Mouse (Mus musculus) G1E (cell line): Measurements from ENCODE around the gene Repin1. TPM values are rescaled to one million over a fixed set of nuclear protein-coding genes. Genes with fewer than 3 reads are reported as not detected.

Source experiments
- ATAC-seq: 2 replicates; pipeline ENCODE4 v1.8.0; 2016; ENCODE audit warnings: mild to moderate bottlenecking; ENCODE audit not compliant: insufficient number of reproducible peaks, poor library complexity, low FRiP score, severe bottlenecking; ENCODE audit errors: extremely low read depth
- DNase-seq: peaks from one replicate; pipeline ENCODE4 v3.0.0; 2012; ENCODE audit warnings: low spot score
- H3K27me3 ChIP-seq: 2 replicates; pipeline ENCODE4 v1.6.1; 2012; ENCODE audit warnings: mild to moderate bottlenecking, low read length, inconsistent platforms; ENCODE audit not compliant: insufficient read depth
- H3K36me3 ChIP-seq: replicated peaks from 2 replicates; pipeline ENCODE3; 2012; ENCODE audit warnings: mild to moderate bottlenecking, inconsistent platforms
- H3K4me1 ChIP-seq: 2 replicates; pipeline ENCODE4 v1.6.1; 2012; ENCODE audit warnings: low read depth, low read length, inconsistent platforms, mixed read lengths; ENCODE audit not compliant: insufficient read depth
- H3K4me3 ChIP-seq: 2 replicates; pipeline ENCODE4 v1.5.1; 2012; ENCODE audit warnings: low read depth, mild to moderate bottlenecking, inconsistent platforms, low read length, moderate library complexity, mixed read lengths
- H3K9me3 ChIP-seq: replicated peaks from 2 replicates; pipeline ENCODE4 v1.6.1; 2012; ENCODE audit warnings: inconsistent platforms
- CTCF ChIP-seq: IDR thresholded peaks from 2 replicates; pipeline ENCODE4 v1.5.1; 2012; ENCODE audit warnings: low read depth, low read length, inconsistent platforms, mixed read lengths
- GATA1 ChIP-seq: IDR thresholded peaks from 2 replicates; pipeline ENCODE4 v1.6.1; 2012; ENCODE audit warnings: borderline replicate concordance, low read length, inconsistent platforms, mixed read lengths
- GATA2 ChIP-seq: IDR thresholded peaks from 2 replicates; pipeline ENCODE4 v1.6.1; 2012; ENCODE audit warnings: low read depth, low read length, inconsistent platforms, borderline replicate concordance
- POLR2AphosphoS5 ChIP-seq: IDR thresholded peaks from 2 replicates; pipeline ENCODE4 v1.6.1; 2012; ENCODE audit warnings: low read depth, low read length, inconsistent platforms; ENCODE audit not compliant: insufficient replicate concordance
- TAL1 ChIP-seq: conservative IDR thresholded peaks from 2 replicates; pipeline ENCODE4 v1.6.1; 2012; ENCODE audit warnings: low read depth, low read length, inconsistent platforms, mixed read lengths
- polyA plus RNA-seq: library from polyadenylated mRNA; stranded (reverse); fragments of >175 nt; gene quantifications from 2 replicates; pipeline ENCODE4 v1.2.3, GENCODE M21; 2012
- total RNA-seq, 2 experiments: library from RNA; stranded (forward) in 1 of 2; stranded (reverse) in 1 of 2; fragments of 200-1000 nt in 1 of 2; fragments of >200 nt in 1 of 2; fragmentation: Nextera tagmentation in 1 of 2; gene quantifications; 2 replicates each; pipeline ENCODE4 v1.2.3; 2014 to 2017

The Repin1 gene
- total and polyA plus RNA-seq, 3 experiments = 0.27 TPM; not detected in 2

DNA sequence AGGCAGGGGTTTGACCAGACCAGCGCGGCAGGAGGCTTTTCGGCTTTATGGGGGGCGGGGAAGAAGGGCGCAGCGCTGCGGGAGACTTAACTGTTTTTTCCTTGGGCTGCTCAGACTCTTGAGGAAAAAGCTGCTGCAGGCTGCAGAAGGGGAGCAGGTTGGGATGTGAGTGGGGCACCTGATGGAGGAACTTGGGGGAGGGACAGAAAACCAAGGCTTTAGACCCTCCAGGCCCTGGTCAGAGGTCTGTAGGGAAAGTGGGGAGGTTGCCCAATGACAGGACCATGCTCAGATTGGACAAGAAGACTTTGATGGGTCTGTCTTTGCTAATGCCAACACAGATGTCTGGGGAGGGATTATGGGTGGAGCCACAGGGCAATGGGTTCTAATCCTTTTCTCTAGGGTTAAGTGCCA, 33.8 kb downstream of the Repin1 start:
- DNase-seq = no peak
- Histone ChIP-seq H3K4me1 (no peaks in the 10 kb centered on the region), H3K27me3 (peaks cover 3% of the 10 kb centered on the region; the same call in 1 of the 2 replicates), H3K9me3 (no peaks in the 10 kb centered on the region), H3K4me3 (no peak overlapping the region), H3K36me3 (no peaks in the 10 kb centered on the region)
- no peak for ATAC-seq
- TF ChIP-seq GATA1 (no peak), CTCF (no peak), POLR2AphosphoS5 (no peak), GATA2 (no peak), TAL1 (no peak)

DNA sequence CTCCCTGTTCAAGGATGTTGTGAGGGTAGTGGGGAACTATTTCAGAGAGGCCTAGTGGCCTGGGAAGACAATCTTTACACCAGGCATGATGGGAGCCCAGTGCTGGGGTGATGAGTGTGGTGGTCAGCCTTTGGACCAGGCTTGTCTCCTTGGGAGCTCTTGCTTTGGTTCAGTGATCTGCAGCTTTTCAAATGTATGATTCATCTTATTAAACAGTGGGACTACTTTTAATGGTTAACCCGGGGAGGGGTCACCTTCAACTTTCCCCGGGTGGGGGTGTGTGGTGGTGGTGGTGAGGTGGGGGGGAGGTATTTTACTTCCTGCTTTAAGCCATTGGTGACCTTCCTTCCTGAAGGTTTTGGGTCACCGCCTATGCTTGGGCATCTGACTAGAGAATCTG, 34.7 kb downstream of the Repin1 start:
- no peaks in the 10 kb centered on the region for H3K4me1 ChIP-seq
- no peak overlapping the region for H3K4me3 ChIP-seq
- H3K27me3 ChIP-seq = peaks cover 3% of the 10 kb centered on the region; the same call in 1 of the 2 replicates
- ATAC-seq = no peak
- no peak for TF ChIP-seq POLR2AphosphoS5
- TF ChIP-seq TAL1 = no peak
- no peak for TF ChIP-seq CTCF
- TF ChIP-seq GATA2 = no peak
- no peak for TF ChIP-seq GATA1
- DNase-seq = no peak
- no peaks in the 10 kb centered on the region for H3K36me3 ChIP-seq
- H3K9me3 ChIP-seq = no peaks in the 10 kb centered on the region

DNA sequence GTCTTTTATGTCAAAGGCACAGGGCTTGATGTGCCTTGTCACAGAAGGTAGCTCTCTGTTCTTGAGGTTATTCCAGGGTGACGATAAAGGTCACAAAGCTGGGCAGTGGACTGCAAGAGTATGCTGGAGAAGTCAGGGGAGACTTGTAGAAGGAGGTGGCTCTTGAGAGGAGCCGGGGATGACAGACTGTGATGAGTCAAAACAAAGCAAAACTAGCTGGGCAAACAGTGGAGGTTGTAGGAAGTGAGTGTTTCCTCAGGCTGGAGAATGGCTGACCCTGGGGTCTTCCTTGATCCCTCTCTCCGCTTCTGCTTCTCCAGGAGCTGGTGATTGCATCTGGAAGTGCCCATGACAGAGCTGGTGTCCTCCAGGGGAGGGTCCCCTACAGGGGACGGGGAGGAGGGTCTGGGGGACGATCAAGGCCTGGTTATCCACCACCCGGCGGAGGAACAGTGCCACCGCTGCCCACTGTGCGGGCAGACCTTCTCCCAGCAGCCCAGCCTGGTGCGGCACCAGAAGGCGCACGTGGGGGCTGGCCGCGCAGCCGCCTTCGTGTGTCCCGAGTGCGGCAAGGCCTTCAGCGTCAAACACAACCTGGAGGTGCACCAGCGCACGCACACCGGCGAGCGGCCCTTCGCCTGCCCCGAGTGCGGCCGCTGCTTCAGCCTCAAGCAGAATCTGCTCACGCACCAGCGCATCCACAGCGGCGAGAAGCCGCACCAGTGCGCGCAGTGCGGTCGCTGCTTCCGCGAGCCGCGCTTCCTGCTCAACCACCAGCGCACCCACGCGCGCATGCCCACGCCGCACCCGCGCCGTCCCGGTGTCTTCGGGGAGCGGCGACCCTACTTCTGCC, 35.4 kb downstream of the Repin1 start:
- Histone ChIP-seq H3K4me3 (no peak overlapping the region), H3K36me3 (no peaks in the 10 kb centered on the region), H3K27me3 (peaks cover 3% of the 10 kb centered on the region; the same call in 1 of the 2 replicates), H3K9me3 (no peaks in the 10 kb centered on the region), H3K4me1 (no peaks in the 10 kb centered on the region)
- TF ChIP-seq GATA2 (no peak), GATA1 (no peak), POLR2AphosphoS5 (no peak), CTCF (no peak), TAL1 (no peak)
- no peak for ATAC-seq
- DNase-seq = no peak

DNA sequence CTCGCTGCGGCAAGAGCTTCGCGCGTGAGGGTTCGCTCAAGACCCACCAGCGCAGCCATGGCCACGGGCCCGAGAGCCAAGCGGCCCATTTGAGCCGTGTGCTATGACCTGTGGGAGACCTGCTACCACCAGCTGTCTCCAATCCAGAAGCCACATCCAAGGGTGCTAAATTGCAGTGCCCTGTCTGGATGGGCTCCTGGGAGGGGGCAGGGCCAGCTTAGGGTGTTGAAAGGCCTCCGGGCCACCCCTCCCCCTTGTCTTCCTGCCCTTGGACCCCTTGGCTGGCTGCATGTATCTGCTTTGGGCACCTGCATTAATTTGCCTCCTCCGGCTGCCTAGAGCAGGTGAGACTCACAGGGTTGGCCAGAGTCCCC, 36.0 kb downstream of the Repin1 start:
- Histone ChIP-seq H3K9me3 (no peaks in the 10 kb centered on the region), H3K36me3 (no peaks in the 10 kb centered on the region), H3K4me1 (no peaks in the 10 kb centered on the region), H3K4me3 (no peak overlapping the region), H3K27me3 (peaks cover 3% of the 10 kb centered on the region; the same call in 1 of the 2 replicates)
- ATAC-seq (no peak), DNase-seq (no peak)
- no peak for TF ChIP-seq GATA1
- no peak for TF ChIP-seq TAL1
- TF ChIP-seq POLR2AphosphoS5 = no peak
- no peak for TF ChIP-seq CTCF
- TF ChIP-seq GATA2 = no peak

DNA sequence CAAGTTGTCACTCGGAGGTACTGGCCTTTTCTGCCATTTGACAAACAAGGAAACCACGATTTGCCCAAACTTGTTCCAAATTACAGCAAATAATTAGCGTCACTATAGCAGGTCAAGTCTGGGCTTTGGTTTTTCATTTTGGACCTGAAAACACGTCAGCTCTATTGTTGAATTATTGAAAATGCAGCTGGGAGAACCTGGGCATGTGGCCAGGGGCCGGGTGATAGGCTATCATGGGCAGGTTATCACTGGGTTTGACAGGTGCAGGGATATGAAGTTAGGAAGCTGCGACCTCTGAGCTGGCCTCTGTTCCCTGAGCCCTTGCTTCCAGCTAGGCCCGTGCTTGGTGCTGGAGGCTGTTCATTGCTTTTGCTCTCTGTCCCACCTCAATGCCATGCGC, 37.1 kb downstream of the Repin1 start:
- H3K4me1 ChIP-seq = no peaks in the 10 kb centered on the region
- no peaks in the 10 kb centered on the region for H3K9me3 ChIP-seq
- H3K36me3 ChIP-seq = no peaks in the 10 kb centered on the region
- H3K4me3 ChIP-seq = no peak overlapping the region
- ATAC-seq = no peak
- no peak for DNase-seq
- TF ChIP-seq GATA2 (no peak), CTCF (no peak), POLR2AphosphoS5 (no peak), GATA1 (no peak), TAL1 (no peak)
- peaks cover 3% of the 10 kb centered on the region; the same call in 1 of the 2 replicates for H3K27me3 ChIP-seq

DNA sequence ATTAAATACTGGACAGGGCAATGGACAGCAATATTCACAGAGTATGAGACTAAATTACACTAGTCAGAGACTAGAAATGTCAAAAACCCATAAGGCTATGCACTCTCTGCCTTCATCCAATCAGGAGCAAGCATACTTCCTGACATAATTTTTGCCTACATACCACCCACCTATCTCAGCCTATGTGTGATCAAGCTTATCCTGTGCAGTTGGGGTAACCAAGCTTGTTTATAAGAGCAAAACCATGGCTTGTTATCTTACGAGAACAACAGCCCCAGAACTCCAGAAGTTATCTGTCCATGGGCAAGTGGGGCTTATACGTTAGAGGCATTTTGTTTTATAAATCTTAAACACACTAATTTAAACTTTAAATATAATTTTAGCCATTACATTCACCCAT, 41.4 kb downstream of the Repin1 start:
- DNase-seq (no peak), ATAC-seq (no peak)
- no peaks in the 10 kb centered on the region for H3K4me1 ChIP-seq
- TF ChIP-seq CTCF (no peak), POLR2AphosphoS5 (no peak), TAL1 (no peak), GATA1 (no peak), GATA2 (no peak)
- H3K9me3 ChIP-seq = no peaks in the 10 kb centered on the region
- peaks cover 6% of the 10 kb centered on the region; the same call in 1 of the 2 replicates for H3K27me3 ChIP-seq
- no peaks in the 10 kb centered on the region for H3K36me3 ChIP-seq
- no peak overlapping the region for H3K4me3 ChIP-seq
